Mouse (Mus musculus) erythroblast, embryonic 14.5 days (primary cell): Measurements from ENCODE around the gene Wars. TPM values are rescaled to one million over a fixed set of nuclear protein-coding genes. Genes with fewer than 3 reads are reported as not detected.
A peak's percentile ranks its signal among the peaks of the same experiment; 100 is the strongest.

ENCODE experiments used
- H3K27me3 ChIP-seq: 2 replicates; pipeline ENCODE4 v1.6.1; 2012; ENCODE audit warnings: inconsistent platforms; ENCODE audit not compliant: control insufficient read depth
- H3K36me3 ChIP-seq: 2 replicates; pipeline ENCODE4 v1.6.1; 2012; ENCODE audit warnings: mild to moderate bottlenecking, inconsistent platforms; ENCODE audit not compliant: control insufficient read depth
- H3K4me1 ChIP-seq: 2 replicates; pipeline ENCODE4 v1.6.1; 2012; ENCODE audit warnings: inconsistent platforms; ENCODE audit not compliant: control insufficient read depth
- H3K4me3 ChIP-seq: replicated peaks from 2 replicates; pipeline ENCODE3; 2012; ENCODE audit warnings: moderate library complexity, mild to moderate bottlenecking, inconsistent platforms
- H3K9me3 ChIP-seq: 2 replicates; pipeline ENCODE4 v1.6.1; 2012; ENCODE audit warnings: low read length, inconsistent platforms, mixed read lengths; ENCODE audit not compliant: control insufficient read depth
- GATA1 ChIP-seq: IDR thresholded peaks from 2 replicates; pipeline ENCODE4 v1.6.1; 2012; ENCODE audit warnings: low read length, inconsistent platforms, mixed read lengths
- TAL1 ChIP-seq: IDR thresholded peaks from 3 replicates; pipeline ENCODE4 v1.6.1; 2012; ENCODE audit warnings: low read length, inconsistent platforms, mixed read lengths
- polyA plus RNA-seq: library from polyadenylated mRNA; stranded (reverse); fragments of >175 nt; gene quantifications from 2 replicates; pipeline ENCODE4 v1.2.3, GENCODE M21; 2012

Wars gene
- polyA plus RNA-seq, 1 experiment, result 1.4 TPM

DNA sequence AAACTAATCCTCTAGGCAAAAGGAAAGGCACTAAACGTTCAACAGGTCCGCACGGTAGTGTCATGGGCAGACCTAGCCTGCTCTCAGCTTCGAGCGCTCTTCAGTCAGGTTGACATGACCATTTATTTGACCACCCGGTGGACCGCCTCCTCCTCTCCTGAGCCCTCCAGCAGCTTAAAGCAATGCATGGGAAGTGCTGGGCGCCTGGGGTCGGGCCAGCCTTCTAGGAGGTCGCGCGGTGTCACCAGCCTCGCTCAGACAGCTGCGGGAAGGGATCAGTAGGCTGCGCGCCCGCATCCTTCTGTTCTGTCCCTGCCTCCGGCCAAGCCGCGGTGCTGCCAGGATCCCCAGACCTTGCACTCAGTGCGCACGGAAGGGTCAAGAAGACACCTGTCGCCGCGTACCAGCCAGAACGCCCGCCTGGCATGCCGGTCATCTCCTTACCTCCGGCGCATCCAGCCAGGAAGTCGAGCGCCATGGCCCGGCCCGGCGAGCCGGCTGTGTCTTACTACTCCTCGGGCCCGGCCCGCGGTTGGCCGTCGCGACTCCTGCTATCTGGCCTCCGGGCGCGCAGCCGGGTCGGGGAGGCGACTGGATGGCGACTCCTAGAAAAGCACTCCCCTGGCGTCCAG lies 58.6 kb downstream of the Wars start:
- Histone ChIP-seq H3K4me3 (peak overlapping the region; percentile 71), H3K4me1 (peaks cover 34% of the 10 kb centered on the region), H3K36me3 (peaks cover 3% of the 10 kb centered on the region), H3K9me3 (no peaks in the 10 kb centered on the region), H3K27me3 (peaks cover 6% of the 10 kb centered on the region)
- TF ChIP-seq TAL1, result no peak
- no peak for TF ChIP-seq GATA1

GRCm38 (mm10) chr12:108834786-108835185 lies 59.2 kb downstream of the Wars start:
- no peak for TF ChIP-seq GATA1
- TF ChIP-seq TAL1, result no peak

DNA sequence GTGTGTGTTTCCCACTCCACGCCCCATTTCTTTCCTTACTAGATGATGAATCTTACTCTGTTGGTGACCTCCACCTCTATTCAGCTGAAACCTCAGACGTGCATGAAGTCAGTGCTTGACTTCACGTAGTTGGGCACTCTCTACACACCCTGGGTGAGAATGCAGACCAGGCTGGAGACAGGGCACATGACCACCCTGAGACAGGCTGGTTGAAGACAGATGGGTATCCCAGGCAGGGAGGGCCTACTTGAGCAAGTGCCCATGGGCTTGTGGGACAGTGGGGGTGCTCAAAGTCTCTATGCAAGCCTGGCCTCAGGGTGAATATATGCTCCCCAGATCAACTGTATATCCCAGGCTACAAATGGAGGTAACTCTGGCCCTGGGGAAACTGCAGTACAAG lies 59.6 kb downstream of the Wars start:
- Histone ChIP-seq H3K36me3 (peaks cover 3% of the 10 kb centered on the region), H3K9me3 (no peaks in the 10 kb centered on the region), H3K4me3 (no peak overlapping the region), H3K27me3 (peaks cover 6% of the 10 kb centered on the region), H3K4me1 (peaks cover 34% of the 10 kb centered on the region)
- no peak for TF ChIP-seq GATA1
- TF ChIP-seq TAL1, result no peak

More at GRCm38 (mm10) chr12:108834786-108835185, 59.2 kb downstream of the Wars start:
- H3K4me1 ChIP-seq, result peaks cover 34% of the 10 kb centered on the region
- H3K4me3 ChIP-seq, result peak overlapping the region; percentile 71
- peaks cover 3% of the 10 kb centered on the region for H3K36me3 ChIP-seq
- H3K27me3 ChIP-seq, result peaks cover 6% of the 10 kb centered on the region
- no peaks in the 10 kb centered on the region for H3K9me3 ChIP-seq

DNA sequence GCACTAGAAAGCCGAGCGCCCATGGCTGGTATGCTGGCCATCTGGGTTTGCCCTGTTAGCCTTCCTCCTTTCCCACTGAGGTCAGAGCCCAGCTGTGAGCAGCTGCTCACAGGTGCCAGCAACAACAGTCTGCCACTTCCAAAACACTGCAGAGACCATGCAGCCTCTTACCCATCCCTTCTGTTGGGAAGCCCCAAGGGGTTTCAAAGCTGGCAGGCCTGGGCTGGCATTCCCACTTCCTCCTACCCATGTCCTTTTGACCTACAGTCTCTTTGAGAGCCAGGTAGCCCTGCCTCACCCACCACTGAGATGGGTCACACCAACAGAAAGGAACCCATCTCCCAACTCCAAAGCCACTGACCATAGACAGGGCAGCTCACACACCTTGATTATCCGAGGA lies 60.6 kb downstream of the Wars start:
- Histone ChIP-seq H3K4me1 (peaks cover 34% of the 10 kb centered on the region), H3K27me3 (peaks cover 6% of the 10 kb centered on the region), H3K9me3 (peaks cover under 1% of the 10 kb centered on the region; the same call in 1 of the 2 replicates), H3K4me3 (no peak overlapping the region), H3K36me3 (peaks cover 3% of the 10 kb centered on the region)
- no peak for TF ChIP-seq GATA1

DNA sequence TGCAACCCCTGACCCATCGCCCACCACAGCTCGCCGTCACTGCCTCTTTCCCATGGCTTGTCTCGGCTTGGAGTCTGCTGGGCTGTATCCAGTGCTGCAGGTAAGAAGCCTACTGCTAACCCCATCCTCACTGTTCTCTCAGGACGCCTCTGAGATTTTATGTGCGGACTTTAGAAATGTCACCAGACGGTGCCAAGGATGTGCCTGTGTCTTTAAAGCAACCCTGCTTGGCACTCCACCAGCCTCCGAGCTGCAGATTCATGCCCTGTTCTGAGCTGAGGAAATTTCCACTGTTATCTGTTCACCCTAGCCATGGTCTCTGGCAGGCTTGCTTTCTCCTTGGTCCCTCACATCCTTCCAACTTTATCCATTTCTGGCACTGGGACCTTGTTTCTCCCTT lies 61.1 kb downstream of the Wars start:
- TF ChIP-seq TAL1, result no peak
- TF ChIP-seq GATA1, result no peak
- Histone ChIP-seq H3K9me3 (peaks cover 6% of the 10 kb centered on the region), H3K36me3 (peaks cover 4% of the 10 kb centered on the region), H3K4me3 (no peak overlapping the region), H3K27me3 (peaks cover 6% of the 10 kb centered on the region), H3K4me1 (peaks cover 32% of the 10 kb centered on the region)

- H3K4me1 ChIP-seq, result peaks cover 26% of the 10 kb centered on the region
- peaks cover 12% of the 10 kb centered on the region for H3K9me3 ChIP-seq
- H3K36me3 ChIP-seq, result peaks cover 12% of the 10 kb centered on the region
- TF ChIP-seq GATA1 (no peak), TAL1 (no peak)
- H3K4me3 ChIP-seq, result no peak overlapping the region
- H3K27me3 ChIP-seq, result peaks cover 6% of the 10 kb centered on the region
These were observed 61.9 kb downstream of the Wars start for GRCm38 (mm10) chr12:108831966-108832643.

DNA sequence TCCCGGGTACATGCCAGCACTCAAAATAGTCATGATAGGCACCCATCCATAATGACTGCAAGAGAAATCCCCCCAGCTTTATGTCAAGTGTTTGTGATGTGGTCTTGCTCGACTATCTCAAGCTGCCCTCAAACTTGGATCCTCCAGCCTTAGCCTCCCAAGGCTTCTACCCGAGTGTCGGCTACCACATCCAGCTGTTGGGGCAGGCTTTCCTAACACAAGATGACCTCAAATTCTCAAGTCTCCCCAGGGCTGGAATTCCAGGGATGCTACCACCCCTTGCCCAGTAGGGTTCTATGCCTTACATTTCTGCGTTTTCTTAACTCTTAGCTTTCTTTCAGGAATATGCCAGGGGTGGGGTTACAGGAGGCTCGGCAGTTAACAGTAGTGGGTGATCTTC lies 63.6 kb downstream of the Wars start:
- TF ChIP-seq TAL1 (no peak), GATA1 (no peak)
- H3K4me1 ChIP-seq, result peaks cover 9% of the 10 kb centered on the region
- H3K27me3 ChIP-seq, result peaks cover 6% of the 10 kb centered on the region
- H3K36me3 ChIP-seq, result peaks cover 23% of the 10 kb centered on the region
- peaks cover 17% of the 10 kb centered on the region for H3K9me3 ChIP-seq
- no peak overlapping the region for H3K4me3 ChIP-seq

GRCm38 (mm10) chr12:108829636-108830035 lies 64.3 kb downstream of the Wars start:
- Histone ChIP-seq H3K27me3 (peaks cover 3% of the 10 kb centered on the region), H3K4me3 (no peak overlapping the region), H3K9me3 (peaks cover 17% of the 10 kb centered on the region), H3K36me3 (peaks cover 23% of the 10 kb centered on the region), H3K4me1 (peaks cover 2% of the 10 kb centered on the region)
- no peak for TF ChIP-seq TAL1
- no peak for TF ChIP-seq GATA1

- H3K27me3 ChIP-seq, result no peaks in the 10 kb centered on the region
- H3K4me3 ChIP-seq, result no peak overlapping the region
- peaks cover 23% of the 10 kb centered on the region for H3K36me3 ChIP-seq
- H3K9me3 ChIP-seq, result peaks cover 17% of the 10 kb centered on the region
- TF ChIP-seq GATA1 (no peak), TAL1 (no peak)
- no peaks in the 10 kb centered on the region; the same call in none of the 2 replicates for H3K4me1 ChIP-seq
These were observed 66.3 kb downstream of the Wars start for GRCm38 (mm10) chr12:108827641-108828040.
